Mouse (Mus musculus) testis, postnatal 10 days (tissue): ENCODE results near the gene Pnldc1.
"Not testable (repeated sequence)": the region's sequence is repeated elsewhere in the genome, so short reads cannot be mapped to it uniquely, and the experiment has no call there.

Experiments
- DNase-seq: peaks from one replicate; pipeline ENCODE4 v3.0.0; 2021; ENCODE audit warnings: low spot score

Pnldc1 gene

GRCm38 (mm10) chr17:12909361-12910280, at the start of gene Pnldc1:
Pnldc1 (minus strand) TSS chr17:12910230.
- peak; percentile 63 for DNase-seq

DNA sequence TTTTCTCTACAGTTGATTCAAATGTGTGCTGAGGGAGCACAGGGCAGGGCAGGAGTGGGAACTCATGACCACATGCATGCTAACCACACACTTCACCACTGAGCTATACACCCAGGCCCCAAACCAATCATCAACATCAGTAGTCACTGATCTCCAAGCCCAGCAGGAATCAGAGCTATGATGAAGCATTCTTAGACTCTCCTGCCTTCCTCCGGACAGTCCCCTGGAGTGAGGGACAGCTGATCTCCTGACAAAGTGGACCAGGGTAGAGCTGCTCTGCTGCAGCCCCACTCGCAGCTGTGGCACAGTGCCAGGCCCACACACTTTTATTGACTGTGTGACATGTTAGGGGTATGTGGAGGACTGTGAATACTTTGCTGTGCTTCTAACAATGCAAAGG, 49.3 kb upstream of the Pnldc1 start:
- not testable (repeated sequence) for DNase-seq

DNA sequence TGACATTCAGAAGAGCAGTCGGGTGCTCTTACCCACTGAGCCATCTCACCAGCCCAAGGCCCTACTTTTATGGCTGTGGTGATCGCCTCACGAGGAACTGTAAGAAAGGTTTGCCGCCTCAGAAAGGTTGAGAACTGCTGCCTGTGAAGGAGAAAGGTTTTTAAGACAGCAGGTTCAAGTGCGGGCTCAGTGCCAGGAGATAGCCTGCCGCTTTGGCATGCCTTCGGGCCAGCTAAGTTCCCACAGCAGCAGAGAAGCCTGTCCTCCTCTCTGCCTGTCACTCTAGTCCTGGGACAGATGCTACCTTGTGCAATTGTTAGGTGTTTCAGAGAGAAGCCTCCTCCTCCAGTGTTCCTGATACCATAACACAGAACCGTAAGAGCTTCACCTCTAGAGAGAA, 46.6 kb upstream of the Pnldc1 start:
- peak; percentile 60 for DNase-seq

GRCm38 (mm10) chr17:12949669-12950068, 39.6 kb upstream of the Pnldc1 start:
- no peak for DNase-seq

DNA sequence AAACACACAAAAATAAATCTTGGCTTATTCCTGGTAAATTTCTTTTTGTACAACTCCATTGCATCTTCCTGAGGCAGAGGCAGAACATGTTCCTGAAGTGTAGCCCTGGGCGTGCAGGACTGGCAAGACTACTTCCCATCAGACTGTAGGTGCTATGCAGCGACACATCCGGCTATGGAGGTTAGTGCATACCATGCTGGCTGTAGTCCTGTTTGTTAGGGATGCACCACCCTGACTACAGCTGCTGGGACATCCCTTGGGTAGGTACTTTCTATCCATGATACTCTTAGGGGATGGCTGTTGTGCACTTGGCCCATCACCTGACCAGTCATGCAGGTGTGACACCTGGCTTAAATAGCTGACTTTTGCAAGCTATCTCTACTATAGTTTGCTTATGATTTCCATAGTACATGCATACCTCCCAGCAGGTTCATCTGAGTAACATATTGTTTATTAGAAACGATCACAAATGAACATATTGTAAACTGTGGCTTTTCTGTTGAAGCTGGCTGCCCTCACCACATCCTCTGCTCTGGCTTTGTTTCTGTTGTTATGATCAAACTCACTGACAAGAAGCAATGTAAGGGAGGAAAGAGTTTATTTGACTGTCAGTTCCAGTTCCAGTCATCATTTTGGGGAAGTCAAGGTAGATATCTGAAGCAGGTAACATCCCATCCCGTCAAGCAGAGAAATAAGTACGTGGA, 32.6 kb upstream of the Pnldc1 start:
- DNase-seq, result no peak

- DNase-seq, result peak; percentile 56
Observed at GRCm38 (mm10) chr17:12941543-12942260, 31.7 kb upstream of the Pnldc1 start.

GRCm38 (mm10) chr17:12940151-12940805, 30.2 kb upstream of the Pnldc1 start, which contains the start of gene Acat3:
Acat3 (minus strand) TSS chr17:12940600.
- DNase-seq, result peak; percentile 56

DNA sequence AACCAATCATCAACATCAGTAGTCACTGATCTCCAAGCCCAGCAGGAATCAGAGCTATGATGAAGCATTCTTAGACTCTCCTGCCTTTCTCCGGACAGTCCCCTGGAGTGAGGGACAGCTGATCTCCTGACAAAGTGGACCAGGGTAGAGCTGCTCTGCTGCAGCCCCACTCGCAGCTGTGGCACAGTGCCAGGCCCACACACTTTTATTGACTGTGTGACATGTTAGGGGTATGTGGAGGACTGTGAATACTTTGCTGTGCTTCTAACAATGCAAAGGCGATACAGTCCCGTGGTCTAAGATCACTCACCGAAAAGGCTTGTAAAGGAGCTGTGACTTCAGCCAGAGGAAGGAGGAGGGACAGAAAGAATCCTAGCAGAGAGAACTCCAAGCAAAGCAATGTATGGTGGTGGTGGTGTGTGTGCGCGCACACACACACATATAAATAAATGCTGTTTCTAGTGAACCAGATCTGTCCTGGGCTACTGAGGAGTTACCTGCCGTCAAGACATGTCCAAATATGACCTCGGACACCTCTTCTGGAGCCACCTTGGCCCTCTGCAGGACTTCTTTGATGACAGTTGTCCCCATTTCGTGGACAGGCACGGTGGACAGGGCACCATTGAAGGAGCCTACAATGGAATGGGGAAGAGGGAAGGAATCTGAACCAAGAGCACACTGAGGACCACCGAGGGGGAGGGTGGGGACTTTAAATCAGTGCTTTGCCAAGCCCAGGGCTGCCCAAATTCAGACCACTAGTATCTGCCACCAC, 29.5 kb upstream of the Pnldc1 start:
- DNase-seq, result not testable (repeated sequence)

DNA sequence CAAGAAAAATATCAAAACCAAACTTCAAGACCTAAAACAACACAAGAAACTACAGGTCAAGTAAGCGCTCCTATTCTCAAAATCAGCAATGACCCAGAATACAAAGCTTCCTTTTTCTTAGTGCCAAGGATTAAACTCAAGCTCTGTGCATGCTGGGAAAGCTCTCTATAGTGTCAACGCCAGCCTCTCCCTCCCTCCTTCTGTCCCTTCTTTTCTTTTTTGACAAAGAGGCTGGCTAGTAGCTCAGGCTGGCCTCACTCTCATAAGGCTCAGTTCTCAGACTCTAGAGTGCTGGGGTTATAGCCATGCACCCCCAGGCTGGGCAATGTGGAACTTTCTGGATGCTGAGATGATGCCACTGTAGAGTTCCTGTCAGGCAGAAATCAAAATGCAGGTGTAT, 28.0 kb upstream of the Pnldc1 start:
- DNase-seq, result no peak

- DNase-seq, result no peak
Observed at GRCm38 (mm10) chr17:12937412-12937970, 27.5 kb upstream of the Pnldc1 start.

DNA sequence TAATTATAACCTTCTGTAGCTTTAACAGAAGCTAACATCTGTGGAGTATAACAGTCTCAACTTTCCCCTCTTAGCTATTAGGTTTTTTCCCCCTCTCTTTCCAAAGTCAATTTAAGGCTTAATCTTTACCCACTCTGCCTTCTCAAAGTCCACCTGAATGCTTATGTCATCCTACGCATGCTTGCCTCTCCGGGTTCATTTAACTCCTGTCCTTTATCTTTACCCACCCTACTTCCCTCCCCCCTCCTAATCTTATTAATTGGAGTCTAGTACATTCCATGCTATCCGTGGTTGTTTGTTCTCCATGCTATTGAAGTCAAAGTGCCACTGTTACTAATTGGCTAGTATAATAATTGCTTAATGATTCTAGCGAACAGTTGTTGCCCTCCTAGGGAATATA, 25.7 kb upstream of the Pnldc1 start:
- no peak for DNase-seq

DNA sequence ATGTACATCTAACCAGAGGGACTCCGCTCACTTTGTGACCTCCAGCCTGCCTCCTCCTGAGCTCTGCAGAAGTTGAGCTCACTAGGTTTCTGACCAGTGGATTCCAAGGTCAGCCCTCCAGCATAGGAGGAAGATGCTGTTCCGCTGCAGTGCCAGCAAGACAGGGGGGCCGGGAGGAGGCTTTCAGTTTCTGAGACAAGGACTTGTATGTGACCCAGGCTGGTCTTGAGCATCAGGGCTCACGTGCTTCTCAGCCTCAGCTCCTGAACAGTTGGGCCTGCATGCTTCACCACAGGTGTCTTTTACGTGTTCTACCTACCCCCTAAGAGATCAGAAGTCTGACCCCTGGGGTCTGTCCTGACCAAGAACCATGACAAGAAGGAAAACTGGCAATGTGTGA, 21.5 kb upstream of the Pnldc1 start:
- not testable (repeated sequence) for DNase-seq

DNA sequence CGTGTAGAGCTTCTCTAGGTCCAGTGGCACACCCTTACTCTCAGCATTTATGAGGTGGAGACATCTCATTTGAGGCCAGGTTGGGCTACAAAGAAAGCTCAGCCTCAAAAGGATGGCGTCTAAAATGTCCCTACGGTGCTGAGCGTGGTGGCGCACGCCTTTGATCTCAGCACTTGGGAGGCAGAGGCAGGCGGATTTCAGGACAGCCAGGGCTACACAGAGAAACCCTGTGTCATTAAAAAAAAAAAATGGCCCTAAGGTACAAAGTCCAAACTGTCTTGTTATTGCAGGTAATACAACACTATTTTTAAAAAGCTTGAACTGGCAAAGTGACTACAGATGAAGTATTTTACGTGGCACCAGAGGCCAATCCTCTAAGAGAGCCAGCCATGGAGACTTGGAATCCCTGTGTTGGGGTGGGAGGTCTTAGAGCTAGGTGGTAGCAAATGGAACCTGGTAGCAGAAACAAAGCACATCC, 15.7 kb upstream of the Pnldc1 start:
- DNase-seq, result no peak

- no peak for DNase-seq
Observed at GRCm38 (mm10) chr17:12925001-12925400, 15.0 kb upstream of the Pnldc1 start.

GRCm38 (mm10) chr17:12921073-12921472, 11.0 kb upstream of the Pnldc1 start:
- DNase-seq, result no peak

DNA sequence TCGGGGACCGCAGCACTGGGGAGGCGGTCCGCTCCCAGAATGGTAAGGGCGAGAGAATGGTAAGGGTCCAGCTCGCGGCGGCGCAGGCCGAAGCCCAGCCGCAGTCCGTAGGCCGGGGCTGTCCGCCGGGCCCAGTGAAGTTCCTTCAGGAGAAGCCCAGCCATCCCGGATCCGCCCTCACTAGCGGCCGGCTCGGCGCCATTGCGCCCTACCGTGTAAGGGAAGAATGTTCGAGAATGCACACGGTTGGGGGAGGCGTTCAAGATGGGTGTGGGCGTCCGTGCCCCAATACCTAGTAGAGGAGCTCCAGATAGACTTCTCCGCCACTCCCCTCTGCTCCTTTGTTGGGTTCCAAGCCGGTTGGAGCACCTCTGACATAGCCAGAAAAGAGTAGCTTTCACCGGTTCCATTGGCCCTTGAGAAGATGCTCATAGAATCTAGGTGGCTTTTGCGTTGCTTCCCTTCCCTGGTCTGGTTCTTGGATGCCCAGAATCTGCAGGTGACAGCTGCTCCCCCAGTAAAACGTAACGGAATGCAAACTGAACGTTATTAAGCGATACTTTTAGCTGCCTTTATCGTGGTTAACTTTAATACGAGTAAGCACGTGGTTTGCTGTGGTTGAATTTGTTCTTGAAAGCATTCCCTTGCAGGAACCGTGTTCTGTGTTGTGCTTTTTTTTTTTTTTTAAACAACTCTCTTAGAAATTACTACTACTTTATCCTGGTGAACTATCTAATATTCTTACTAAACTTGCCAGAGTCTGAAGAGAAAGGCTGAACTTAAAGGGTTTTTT, 6.8 kb upstream of the Pnldc1 start:
- DNase-seq, result peak; percentile 73

DNA sequence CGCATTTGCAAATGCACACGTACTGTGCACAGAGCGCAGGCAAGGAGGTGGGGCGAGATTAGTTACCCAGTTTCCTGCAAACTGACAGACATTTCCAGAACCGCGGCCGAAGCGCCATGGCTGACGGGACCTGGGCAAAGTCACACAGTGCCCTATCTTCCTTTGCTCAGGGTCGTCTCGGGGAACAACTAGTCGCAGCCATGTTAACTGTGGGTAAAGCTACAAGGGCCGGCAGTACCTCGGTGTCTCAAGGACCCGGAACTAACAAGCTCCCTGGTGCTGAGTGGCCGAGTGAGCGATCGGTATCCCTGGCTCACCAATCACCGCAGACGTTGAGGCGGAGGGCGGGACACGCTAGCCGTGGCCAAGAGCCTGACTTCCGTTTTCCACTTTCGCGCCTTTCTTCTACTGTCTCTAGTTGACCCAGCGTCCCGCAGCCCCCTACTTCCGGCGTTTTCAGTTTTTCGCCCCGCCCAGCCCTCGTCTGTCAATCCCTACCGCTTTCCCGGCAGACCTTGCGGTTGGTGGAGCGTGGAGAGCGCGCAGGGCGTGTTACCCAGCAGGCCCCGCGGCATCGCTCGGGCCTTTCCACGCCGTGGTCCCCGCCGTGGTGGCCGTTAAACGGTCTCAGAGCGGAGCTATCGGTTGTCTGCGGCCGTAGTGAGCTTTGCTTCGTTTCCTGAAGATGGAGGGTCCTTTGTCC, 6.0 kb upstream of the Pnldc1 start, which contains the start of gene Mrpl18:
TSS of gene Mrpl18 (minus strand) at position 465 of the 703 bp plus-strand sequence.
- DNase-seq, result peak; percentile 99

- no peak for DNase-seq
Observed at GRCm38 (mm10) chr17:12915488-12915880, 5.5 kb upstream of the Pnldc1 start, which contains the start of gene Tcp1. Tcp1 (plus strand) TSS chr17:12915701.

GRCm38 (mm10) chr17:12910391-12910790, 361 bp upstream of the Pnldc1 start:
- DNase-seq, result no peak
